Mouse (Mus musculus): ENCODE data around the gene Cdyl.

GRCm38 (mm10) chr13:35794309-35794708 is 134.7 kb downstream of the Cdyl start:
- TF ChIP-seq CTCF (IDR thresholded peaks at IDR 0.05; ENCODE audit: extremely low read depth, insufficient read length, insufficient replicate concordance, low read depth, low read length) (no peak), POLR2A (IDR thresholded peaks at IDR 0.05; ENCODE audit: low read depth, low read length) (no peak)
